Mouse (Mus musculus): Measurements from ENCODE around the gene Tbx10.
"Not testable (repeated sequence)": the region's sequence is repeated elsewhere in the genome, so short reads cannot be mapped to it uniquely, and the experiment has no call there.

Tbx10 gene

DNA sequence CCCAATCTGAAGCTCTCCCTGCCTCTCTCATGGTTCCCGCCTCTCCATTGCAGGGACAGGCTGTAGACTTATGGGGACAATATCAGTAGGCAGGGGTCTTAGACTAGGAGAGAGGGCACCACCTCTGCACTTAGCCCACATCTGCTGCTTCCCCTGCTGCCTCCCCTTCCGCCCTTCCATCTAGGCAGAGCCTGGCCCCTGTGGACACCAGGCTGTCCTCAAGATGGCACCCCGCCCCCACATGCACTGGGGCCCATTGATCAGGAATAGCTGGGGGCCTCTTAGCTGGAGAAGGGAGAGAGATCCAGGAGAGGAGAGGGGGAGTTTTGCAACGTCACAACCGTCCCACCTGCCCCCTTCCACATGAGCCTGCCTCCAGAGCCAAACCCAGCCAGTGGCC, at the start of gene Tbx10:
Gene Tbx10 (plus strand): TSS at position 337 of the 400 bp plus-strand sequence.
- no peak for DNase-seq

GRCm38 (mm10) chr19:3942986-3943735, 49.4 kb upstream of the Tbx10 start:
- DNase-seq, result no peak

- no peak for DNase-seq
Measured at GRCm38 (mm10) chr19:3945872-3946564, 46.5 kb upstream of the Tbx10 start.

DNA sequence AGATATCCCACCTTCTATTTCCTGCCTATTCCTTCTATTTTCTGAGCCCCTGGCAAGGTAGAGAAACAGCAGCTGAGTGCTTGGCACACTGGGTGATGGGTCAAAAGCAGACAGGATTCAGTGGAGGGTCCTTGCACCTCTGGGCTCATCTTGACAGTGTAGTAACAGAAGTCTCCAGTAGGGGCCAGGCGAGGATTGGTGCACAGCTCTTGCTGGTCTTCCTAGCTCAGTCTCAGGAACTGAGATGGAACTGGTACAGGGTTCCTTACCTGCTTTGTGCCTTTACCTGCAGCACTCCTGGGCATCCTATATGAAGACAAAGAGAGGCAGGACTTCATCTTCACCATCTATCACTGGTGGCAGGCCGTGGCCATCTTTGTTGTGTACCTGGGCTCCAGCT, 45.8 kb upstream of the Tbx10 start:
- peak; percentile 87 to 93 for DNase-seq

DNA sequence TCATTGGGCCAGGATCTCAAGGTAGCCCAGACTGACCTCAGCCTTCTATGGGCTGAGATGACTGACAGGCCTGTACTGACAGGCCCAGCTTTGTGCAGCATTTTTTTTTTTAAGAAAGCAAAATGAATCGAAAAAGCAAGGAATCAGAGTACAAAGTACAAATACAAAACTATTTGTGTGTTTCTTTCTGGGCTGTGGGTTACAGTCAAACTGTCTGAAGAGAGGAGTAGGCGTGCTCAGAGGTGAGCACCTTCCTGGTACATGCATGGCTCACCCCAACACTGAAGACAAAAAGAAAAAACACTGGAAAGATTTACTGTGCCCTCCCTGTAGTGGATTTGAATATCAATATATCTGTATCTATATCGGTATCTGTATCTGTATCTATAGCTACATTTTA, 44.7 kb upstream of the Tbx10 start:
- no peak for DNase-seq

GRCm38 (mm10) chr19:3948546-3948945, 44.0 kb upstream of the Tbx10 start:
- DNase-seq, result no peak

GRCm38 (mm10) chr19:3950331-3950730, 42.2 kb upstream of the Tbx10 start:
- no peak for DNase-seq

GRCm38 (mm10) chr19:3951461-3951860, 41.1 kb upstream of the Tbx10 start:
- no peak for DNase-seq

DNA sequence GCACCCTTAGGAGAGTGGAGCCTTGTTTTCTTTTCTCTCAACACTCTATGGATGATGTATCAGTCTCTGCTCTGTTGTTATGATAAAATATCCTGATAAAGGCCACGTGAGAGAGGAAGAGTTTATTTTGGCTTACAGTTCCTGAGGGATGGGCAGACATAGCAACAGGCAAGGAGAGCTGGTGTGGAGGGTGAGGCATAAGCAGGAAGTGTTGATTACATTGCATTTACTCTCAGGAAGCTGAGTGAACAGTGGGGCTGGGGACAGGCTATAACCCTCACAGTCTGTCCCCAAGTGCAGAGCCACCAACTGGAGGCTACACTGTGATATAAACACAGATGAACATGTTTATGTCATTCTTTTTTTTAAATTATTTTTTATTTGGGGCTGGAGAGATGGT, 40.5 kb upstream of the Tbx10 start:
- no peak for DNase-seq

GRCm38 (mm10) chr19:3955033-3955432, 37.5 kb upstream of the Tbx10 start:
- peak in 1 of 2 experiments; percentile 16 for DNase-seq

GRCm38 (mm10) chr19:3955804-3956203, 36.7 kb upstream of the Tbx10 start:
- DNase-seq, result peak; percentile 50 to 66

DNA sequence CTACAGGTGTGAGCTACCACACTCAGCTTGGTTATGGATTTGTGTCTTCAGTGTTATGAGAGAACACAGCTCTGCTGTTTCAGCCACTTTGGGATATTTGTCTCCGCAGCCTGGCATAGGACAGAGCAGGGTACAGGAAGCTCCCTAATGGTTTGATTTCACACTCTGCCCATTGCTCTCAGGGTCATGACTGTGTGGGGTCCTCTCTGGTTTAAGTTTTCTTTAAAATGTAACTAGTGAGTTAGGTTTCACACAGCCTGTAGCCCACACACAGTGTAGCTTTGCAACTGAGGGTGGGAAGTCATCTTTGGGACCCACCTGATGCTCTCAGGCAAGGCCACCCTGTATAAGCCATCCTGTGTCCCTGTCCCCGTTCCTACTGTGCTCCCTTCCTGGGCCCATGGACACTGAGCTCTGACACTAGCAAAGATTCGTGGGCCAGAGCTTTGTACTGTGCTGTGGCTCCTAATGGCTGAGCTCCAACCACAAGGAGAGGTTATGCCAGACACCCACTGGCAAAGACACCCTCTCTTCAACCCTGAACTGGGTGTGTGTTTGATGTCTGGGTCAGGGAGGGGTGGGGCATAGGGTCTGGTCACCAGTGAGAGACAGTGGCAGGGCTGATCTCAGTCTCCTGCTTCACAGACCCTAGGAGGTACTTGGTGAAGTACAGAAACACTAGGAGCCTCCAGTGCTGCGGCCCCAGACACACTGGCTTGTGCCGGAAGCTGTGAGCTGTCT, 35.1 kb upstream of the Tbx10 start:
- not testable (repeated sequence) for DNase-seq

- DNase-seq, result peak; percentile 79 to 82
Measured at GRCm38 (mm10) chr19:3958470-3958869, 34.1 kb upstream of the Tbx10 start, which contains the start of gene Aldh3b3. Gene Aldh3b3 (plus strand): TSS chr19:3958645.

GRCm38 (mm10) chr19:3959030-3959429, 33.5 kb upstream of the Tbx10 start:
- DNase-seq, result no peak

GRCm38 (mm10) chr19:3960211-3960610, 32.3 kb upstream of the Tbx10 start:
- DNase-seq, result no peak

GRCm38 (mm10) chr19:3961805-3962204, 30.7 kb upstream of the Tbx10 start:
- DNase-seq, result not testable (repeated sequence)

- DNase-seq, result peak in 1 of 2 experiments; percentile 50
Measured at GRCm38 (mm10) chr19:3962469-3962868, 30.1 kb upstream of the Tbx10 start.

DNA sequence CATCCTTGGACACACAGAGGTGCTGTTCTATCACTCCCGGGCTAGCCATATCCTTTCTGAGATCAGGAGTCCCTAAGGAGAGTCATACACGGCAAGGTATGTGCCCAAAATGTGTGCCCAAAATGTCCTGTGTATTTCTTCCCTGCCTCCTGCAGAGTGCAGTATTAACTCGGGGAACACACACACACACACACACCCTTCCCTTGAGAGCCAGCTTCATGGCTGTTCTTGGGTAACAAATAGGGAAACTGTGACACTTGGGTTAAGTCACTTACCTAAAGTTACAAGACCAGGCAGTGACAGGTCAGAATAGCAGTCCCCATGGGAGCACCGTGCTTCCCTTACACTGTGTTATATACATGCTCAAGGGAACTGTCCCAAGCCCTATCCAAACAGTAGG, 28.5 kb upstream of the Tbx10 start:
- DNase-seq, result no peak

DNA sequence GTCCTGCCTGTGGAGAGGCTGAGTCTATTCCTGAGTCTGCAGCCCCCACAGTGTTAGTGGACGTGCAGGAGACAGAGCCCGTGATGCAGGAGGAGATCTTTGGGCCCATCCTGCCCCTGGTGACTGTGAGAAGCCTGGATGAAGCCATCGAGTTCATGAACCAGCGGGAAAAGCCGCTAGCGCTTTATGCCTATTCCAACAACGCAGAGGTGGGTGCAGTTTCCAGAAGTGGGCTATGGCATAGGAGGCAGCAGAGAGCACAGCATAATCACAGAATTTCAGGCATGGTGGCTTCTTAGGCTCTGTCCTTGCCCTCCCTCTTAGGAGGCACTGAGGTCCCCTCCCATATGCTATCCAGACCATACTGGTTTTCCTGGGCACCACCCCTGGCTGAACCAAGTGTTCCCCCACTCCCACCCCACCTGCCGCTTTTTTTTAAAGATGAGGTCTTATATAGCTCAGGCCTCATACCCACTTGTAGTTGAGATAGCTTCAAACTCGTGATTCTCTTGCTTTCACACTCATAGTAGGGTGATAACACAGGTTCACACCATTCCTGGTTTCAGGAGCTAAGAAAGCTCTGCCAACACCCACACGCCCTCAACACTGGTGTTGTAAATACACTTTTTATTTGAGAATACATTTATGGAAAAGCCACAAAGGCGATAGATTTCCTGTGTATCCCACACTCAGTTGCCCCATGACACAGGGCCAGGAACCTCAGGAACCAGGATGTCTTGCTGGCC, 26.0 kb upstream of the Tbx10 start:
- peak in 1 of 2 experiments; percentile 30 for DNase-seq

GRCm38 (mm10) chr19:3967258-3967657, 25.3 kb upstream of the Tbx10 start:
- DNase-seq, result no peak

DNA sequence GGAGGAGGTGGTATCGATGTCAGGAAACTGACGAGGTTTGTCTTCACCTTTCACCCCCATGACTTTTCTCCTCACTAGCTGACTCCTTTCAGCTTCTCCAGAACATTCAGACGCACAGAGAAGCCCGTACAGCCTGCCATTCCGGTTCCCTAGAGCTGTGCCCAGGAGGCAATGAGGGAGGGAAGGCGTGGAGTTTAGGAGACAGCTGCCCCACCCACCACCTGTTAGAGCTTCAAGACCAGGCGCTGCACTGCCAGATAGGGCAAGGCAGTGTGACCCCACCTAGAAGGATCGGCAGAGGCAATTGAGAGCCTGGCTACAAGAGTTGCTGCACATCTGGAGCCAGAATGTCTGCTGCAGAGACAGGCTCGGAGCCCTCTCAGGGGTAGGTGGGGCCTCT, 20.3 kb upstream of the Tbx10 start, which contains the start of gene Aldh3b2:
Gene Aldh3b2 (plus strand): TSS at position 100 of the 400 bp plus-strand sequence.
- no peak for DNase-seq

- not testable (repeated sequence) for DNase-seq
Measured at GRCm38 (mm10) chr19:3974608-3975007, 17.9 kb upstream of the Tbx10 start.

DNA sequence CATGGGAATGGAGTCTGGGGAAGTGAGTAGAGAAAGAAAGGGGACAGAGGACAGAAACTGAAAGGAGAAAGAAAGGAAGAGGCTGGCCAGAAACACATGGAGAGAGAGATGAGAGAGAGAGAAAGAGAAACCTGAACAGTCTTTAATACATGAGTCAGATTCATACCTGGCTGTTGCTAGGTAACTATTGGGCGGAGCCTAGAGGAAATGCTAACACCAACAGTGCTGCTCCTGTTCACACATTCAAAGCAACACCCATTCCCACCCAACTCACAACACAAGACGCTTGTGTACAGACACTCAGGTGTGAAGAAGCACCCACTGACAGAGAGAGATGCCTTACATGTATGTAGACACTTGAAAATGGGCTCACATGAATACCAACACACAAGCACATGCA, 16.7 kb upstream of the Tbx10 start:
- no peak for DNase-seq
